Mouse (Mus musculus): Measurements from ENCODE around the gene Lcn3. TPM values are rescaled to one million over a fixed set of nuclear protein-coding genes. Genes with fewer than 3 reads are reported as not detected.
"Not testable (repeated sequence)": the region's sequence is repeated elsewhere in the genome, so short reads cannot be mapped to it uniquely, and the experiment has no call there.

Gene Lcn3
- polyA plus RNA-seq, 1 experiment from 2014 or later = not detected

DNA sequence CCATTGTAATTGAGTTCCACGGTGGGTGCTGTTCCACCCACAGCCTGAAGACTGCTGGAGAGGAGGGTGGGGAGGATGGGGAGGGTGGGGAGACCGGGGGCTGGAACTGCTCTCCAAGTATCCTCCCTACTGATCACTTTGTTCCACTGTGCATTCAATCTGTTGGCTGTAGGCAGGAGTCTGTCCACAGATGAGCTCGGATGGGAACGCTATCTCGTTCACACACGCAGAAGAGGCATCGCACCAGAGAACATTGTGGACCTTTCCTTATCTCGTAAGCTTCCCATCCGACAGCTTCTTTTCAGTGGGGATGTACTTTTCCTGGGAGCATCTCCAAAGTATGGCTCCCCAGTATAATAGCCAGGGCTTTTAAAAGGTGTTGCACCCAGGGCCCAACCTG lies 13.7 kb downstream of the Lcn3 start:
- ATAC-seq = no peak
- Histone ChIP-seq H3K9me3 (replicated peaks) (no peaks in the 10 kb centered on the region), H3K4me3 (no peak overlapping the region), H3K9ac (no peak overlapping the region), H3K36me3 (no peaks in the 10 kb centered on the region), H3K4me2 (no peak overlapping the region), H3K27ac (no peak overlapping the region), H3K4me1 (no peaks in the 10 kb centered on the region), H3K27me3 (replicated peaks) (no peaks in the 10 kb centered on the region; the same call in 1 of the 2 replicates)
- WGBS (ENCODE audit: insufficient replicate concordance) = 62% methylated on average over 9 of the region's 9 CpGs

DNA sequence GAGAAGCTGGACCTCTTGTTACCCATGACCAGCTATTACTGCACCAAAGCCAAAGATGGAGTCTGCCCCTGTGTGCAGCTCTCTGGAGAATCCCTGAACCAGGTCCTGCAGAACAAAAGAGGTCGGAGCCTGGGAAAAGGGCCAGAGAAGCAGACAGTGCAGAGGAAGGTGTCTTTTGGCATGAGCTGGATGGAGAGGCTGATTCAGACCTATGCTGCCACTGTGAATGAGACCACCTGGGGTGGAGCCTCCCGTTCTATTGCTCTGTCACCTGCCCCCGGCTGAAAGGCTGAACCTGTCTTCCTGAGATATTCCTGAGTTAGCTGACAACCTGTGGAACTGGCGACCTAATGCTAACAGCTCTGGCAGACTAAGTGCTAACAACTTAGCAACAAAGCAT lies 15.6 kb downstream of the Lcn3 start:
- H3K27ac ChIP-seq = no peak overlapping the region
- no peaks in the 10 kb centered on the region for H3K4me1 ChIP-seq
- H3K36me3 ChIP-seq = no peaks in the 10 kb centered on the region
- ATAC-seq = no peak
- no peak overlapping the region for H3K4me2 ChIP-seq
- H3K9me3 ChIP-seq (replicated peaks) = no peaks in the 10 kb centered on the region
- WGBS (ENCODE audit: insufficient replicate concordance) = 40% methylated on average over 4 of the region's 4 CpGs
- H3K9ac ChIP-seq = no peak overlapping the region
- peaks cover 5% of the 10 kb centered on the region; the same call in 1 of the 2 replicates for H3K27me3 ChIP-seq (replicated peaks)
- no peak overlapping the region for H3K4me3 ChIP-seq

DNA sequence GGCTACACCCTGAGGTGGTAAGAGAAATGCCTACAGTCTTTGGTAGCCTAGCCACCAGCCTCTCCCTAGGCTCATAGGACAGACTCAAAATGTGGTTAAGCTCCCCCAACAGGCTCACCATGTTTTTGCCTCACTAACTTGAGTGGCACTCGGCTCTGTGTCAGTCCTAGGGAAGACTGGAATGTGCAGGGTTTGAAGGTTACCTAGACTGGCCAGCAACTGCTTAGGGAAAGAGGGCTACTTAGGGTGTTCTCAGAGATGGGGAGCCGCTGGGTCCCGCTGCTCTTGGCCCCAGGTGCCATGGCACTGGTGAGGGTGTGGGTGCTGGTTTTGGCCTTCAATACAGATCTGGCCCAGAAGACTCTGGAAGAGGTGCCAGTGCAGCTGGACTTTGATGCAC lies 16.6 kb downstream of the Lcn3 start, which contains the start of gene Gm13539:
Gm13539 (plus strand) TSS at position 301 of the 400 bp plus-strand sequence.
- no peaks in the 10 kb centered on the region for H3K36me3 ChIP-seq
- H3K27me3 ChIP-seq (replicated peaks) = peaks cover 5% of the 10 kb centered on the region; the same call in 1 of the 2 replicates
- H3K4me2 ChIP-seq = no peak within 1 kb of the TSS
- no peak within 1 kb of the TSS for H3K9ac ChIP-seq
- no peak for ATAC-seq
- WGBS (ENCODE audit: insufficient replicate concordance) = 69% methylated on average over 3 of the region's 3 CpGs
- peaks cover 7% of the 10 kb centered on the region for H3K4me1 ChIP-seq
- H3K4me3 ChIP-seq = no peak within 1 kb of the TSS
- H3K27ac ChIP-seq = no peak within 1 kb of the TSS
- no peaks in the 10 kb centered on the region for H3K9me3 ChIP-seq (replicated peaks)

GRCm38 (mm10) chr2:25785573-25786322 lies 20.4 kb downstream of the Lcn3 start:
- 55% methylated on average over 5 of the region's 5 CpGs for WGBS (ENCODE audit: insufficient replicate concordance)
- no peak overlapping the region for H3K4me3 ChIP-seq
- no peaks in the 10 kb centered on the region for H3K9me3 ChIP-seq (replicated peaks)
- no peak for ATAC-seq
- no peak overlapping the region for H3K9ac ChIP-seq
- H3K27ac ChIP-seq = no peak overlapping the region
- peaks cover 38% of the 10 kb centered on the region for H3K4me1 ChIP-seq
- H3K4me2 ChIP-seq = no peak overlapping the region
- peaks cover 5% of the 10 kb centered on the region; the same call in 1 of the 2 replicates for H3K27me3 ChIP-seq (replicated peaks)
- H3K36me3 ChIP-seq = no peaks in the 10 kb centered on the region

DNA sequence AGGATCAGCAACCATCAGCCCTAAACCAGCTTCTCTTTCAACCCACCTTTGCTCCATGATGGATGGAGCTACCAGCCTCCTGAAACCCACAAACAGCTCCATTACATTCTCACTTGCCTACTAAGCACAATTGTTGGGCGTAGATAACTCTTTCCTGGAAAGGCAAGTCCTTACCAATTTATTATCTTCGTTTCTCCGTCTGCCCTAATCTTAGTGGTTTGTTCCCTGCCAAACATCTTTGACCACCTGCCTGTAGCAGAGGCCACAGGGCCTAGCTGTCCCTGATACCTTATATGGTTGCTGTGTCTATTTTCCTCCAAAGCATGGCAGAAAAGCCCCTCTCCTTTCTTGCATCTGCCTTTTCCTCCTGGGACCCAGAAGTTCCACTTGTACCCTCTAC lies 23.7 kb downstream of the Lcn3 start:
- Histone ChIP-seq H3K9ac (no peak overlapping the region; the same call in 1 of the 2 replicates), H3K4me1 (peaks cover 38% of the 10 kb centered on the region), H3K27me3 (replicated peaks) (peaks cover 5% of the 10 kb centered on the region; the same call in 1 of the 2 replicates), H3K4me2 (peak overlapping the region; percentile 26), H3K9me3 (replicated peaks) (no peaks in the 10 kb centered on the region), H3K4me3 (no peak overlapping the region), H3K27ac (peak overlapping the region; percentile 73), H3K36me3 (no peaks in the 10 kb centered on the region)
- WGBS (ENCODE audit: insufficient replicate concordance) = 35% methylated on average over 3 of the region's 3 CpGs
- peak; percentile 88 for ATAC-seq

- H3K27me3 ChIP-seq (replicated peaks) = peaks cover 13% of the 10 kb centered on the region
- WGBS (ENCODE audit: insufficient replicate concordance) = 23% methylated on average over 2 of the region's 2 CpGs
- H3K9me3 ChIP-seq (replicated peaks) = no peaks in the 10 kb centered on the region
- no peak for ATAC-seq
- H3K9ac ChIP-seq = no peak overlapping the region
- no peak overlapping the region for H3K4me2 ChIP-seq
- no peaks in the 10 kb centered on the region for H3K4me1 ChIP-seq
- H3K27ac ChIP-seq = no peak overlapping the region
- no peaks in the 10 kb centered on the region for H3K36me3 ChIP-seq
- no peak overlapping the region for H3K4me3 ChIP-seq
Measured at GRCm38 (mm10) chr2:25797635-25798034, 32.3 kb downstream of the Lcn3 start.

- peaks cover 13% of the 10 kb centered on the region for H3K27me3 ChIP-seq (replicated peaks)
- H3K9me3 ChIP-seq (replicated peaks) = no peaks in the 10 kb centered on the region
- H3K4me3 ChIP-seq = no peak overlapping the region
- no peak overlapping the region for H3K27ac ChIP-seq
- H3K36me3 ChIP-seq = no peaks in the 10 kb centered on the region
- no peak overlapping the region for H3K4me2 ChIP-seq
- WGBS (ENCODE audit: insufficient replicate concordance) = 36% methylated on average over 5 of the region's 5 CpGs
- H3K9ac ChIP-seq = no peak overlapping the region
- no peak for ATAC-seq
- H3K4me1 ChIP-seq = no peaks in the 10 kb centered on the region
Measured at GRCm38 (mm10) chr2:25798065-25798464, 32.7 kb downstream of the Lcn3 start.

GRCm38 (mm10) chr2:25811711-25812110 lies 46.3 kb downstream of the Lcn3 start:
- Histone ChIP-seq H3K4me1 (no peaks in the 10 kb centered on the region), H3K9me3 (replicated peaks) (no peaks in the 10 kb centered on the region), H3K36me3 (no peaks in the 10 kb centered on the region), H3K27me3 (replicated peaks) (no peaks in the 10 kb centered on the region), H3K9ac (no peak overlapping the region), H3K4me2 (no peak overlapping the region), H3K27ac (no peak overlapping the region), H3K4me3 (no peak overlapping the region)
- 52% methylated on average over 2 of the region's 2 CpGs for WGBS (ENCODE audit: insufficient replicate concordance)
- no peak for ATAC-seq

GRCm38 (mm10) chr2:25813364-25813763 lies 48.0 kb downstream of the Lcn3 start:
- Histone ChIP-seq H3K27ac (no peak overlapping the region), H3K9me3 (replicated peaks) (no peaks in the 10 kb centered on the region), H3K36me3 (no peaks in the 10 kb centered on the region), H3K9ac (no peak overlapping the region), H3K4me1 (no peaks in the 10 kb centered on the region), H3K27me3 (replicated peaks) (no peaks in the 10 kb centered on the region), H3K4me3 (no peak overlapping the region), H3K4me2 (no peak overlapping the region)
- 60% methylated on average over 5 of the region's 5 CpGs for WGBS (ENCODE audit: insufficient replicate concordance)
- ATAC-seq = no peak

DNA sequence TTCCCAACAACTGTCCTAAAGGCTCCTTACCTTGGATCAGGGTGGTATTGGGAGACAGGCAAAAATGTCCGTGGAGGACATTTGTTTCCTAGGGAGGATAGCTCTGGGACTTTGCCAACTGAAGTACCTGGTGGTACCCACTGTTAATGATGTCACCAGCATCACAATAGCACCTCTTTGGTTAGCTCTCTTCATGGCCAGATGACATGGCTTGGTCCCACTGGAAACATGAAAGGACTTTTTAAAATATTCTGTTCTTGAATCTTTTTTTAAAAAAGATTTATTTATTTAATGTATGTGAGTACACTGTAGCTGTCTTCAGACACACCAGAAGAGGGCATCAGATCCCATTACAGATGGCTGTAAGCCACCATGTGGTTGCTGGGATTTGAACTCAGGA lies 50.4 kb downstream of the Lcn3 start, which contains the start of gene Glt6d1:
Glt6d1 (minus strand) TSS at position 101 of the 400 bp plus-strand sequence.
- WGBS (ENCODE audit: insufficient replicate concordance) = 52% methylated on average over 1 of the region's 1 CpGs
- H3K9me3 ChIP-seq (replicated peaks); H3K27ac ChIP-seq; H3K4me3 ChIP-seq; H3K4me2 ChIP-seq; H3K36me3 ChIP-seq; H3K27me3 ChIP-seq (replicated peaks); H3K9ac ChIP-seq; ATAC-seq; H3K4me1 ChIP-seq: not testable (repeated sequence)

Data from liver, embryonic 12.5 days (tissue).